Comparison of ENCODE assay signal across 20 mouse cellular contexts in genomic region chr16:44674198-44674597, GRCm38 (mm10).
"Had no signal": no experiment of that assay in that cellular context is flagged by ENCODE, and none has a peak within 500 bp of the region (broad histone marks: within the 10 kb centered on the region; RNA-seq: fewer than 3 reads in every experiment).

No protein-coding gene starts in this region.

- H3K9me3 ChIP-seq: limb, embryonic 15.5 days; neural tube, embryonic 12.5 days; neural tube, embryonic 15.5 days had no signal

- DNase-seq: kidney, adult 2 months; kidney, postnatal 25 days; layer of hippocampus, adult 9-11 months; liver, postnatal 0 days; lung, embryonic 14.5 days; right cerebral cortex, adult 18-20 months; right cerebral cortex, postnatal 14 days; right cerebral cortex, postnatal 4 days; thymus, adult 2 months; thymus, postnatal 14 days had no signal

- H3K27ac ChIP-seq: kidney, postnatal 0 days; layer of hippocampus, adult 2 months; limb, embryonic 15.5 days; liver, embryonic 14.5 days; macrophage; neural tube, embryonic 12.5 days; neural tube, embryonic 15.5 days; stomach, postnatal 0 days had no signal

- H3K36me3 ChIP-seq: limb, embryonic 15.5 days; neural tube, embryonic 12.5 days; neural tube, embryonic 15.5 days had no signal

- ATAC-seq: liver, postnatal 0 days; lung, postnatal 0 days had no signal

- H3K4me2 ChIP-seq: limb, embryonic 15.5 days; liver, embryonic 11.5 days; lung, embryonic 14.5 days; neural tube, embryonic 12.5 days; neural tube, embryonic 15.5 days had no signal

- H3K27me3 ChIP-seq: limb, embryonic 15.5 days; neural tube, embryonic 12.5 days had no signal

- H3K9ac ChIP-seq: limb, embryonic 15.5 days; liver, embryonic 14.5 days; liver, postnatal 0 days; lung, embryonic 14.5 days; neural tube, embryonic 12.5 days; neural tube, embryonic 15.5 days had no signal

- H3K4me3 ChIP-seq: layer of hippocampus, adult 2 months; limb, embryonic 15.5 days; neural tube, embryonic 12.5 days; neural tube, embryonic 15.5 days had no signal
